Mouse (Mus musculus) C2C12 (cell line): ENCODE results near the gene Tbl1xr1. TPM values are rescaled to one million over a fixed set of nuclear protein-coding genes. Genes with fewer than 3 reads are reported as not detected.

Experiments used
- H3K27me3 ChIP-seq: one replicate; pipeline ENCODE4 v1.6.1; 2011; ENCODE audit not compliant: control insufficient read depth, insufficient read depth, insufficient read length
- H3K36me3 ChIP-seq: one replicate; pipeline ENCODE4 v1.6.1; 2011; ENCODE audit not compliant: control insufficient read depth, insufficient read depth
- H3K4me3 ChIP-seq: one replicate; pipeline ENCODE4 v1.5.1; 2011; ENCODE audit warnings: mild to moderate bottlenecking, control low read depth; ENCODE audit not compliant: poor library complexity, insufficient read depth, severe bottlenecking
- H3K79me2 ChIP-seq: one replicate; pipeline ENCODE4 v1.6.1; 2011; ENCODE audit not compliant: control insufficient read depth, insufficient read depth
- H3K79me3 ChIP-seq: one replicate; pipeline ENCODE4 v1.6.1; 2011; ENCODE audit warnings: low read depth, control low read depth
- H3ac ChIP-seq: one replicate; pipeline ENCODE3; 2011; ENCODE audit warnings: low read depth; ENCODE audit not compliant: control insufficient read depth, insufficient read length
- CEBPB ChIP-seq: IDR thresholded peaks from one replicate; pipeline ENCODE4 v1.6.1; 2011; ENCODE audit warnings: low read depth, mild to moderate bottlenecking, control low read depth, moderate library complexity
- CTCF ChIP-seq: IDR thresholded peaks from one replicate; pipeline ENCODE4 v1.5.1; 2011; ENCODE audit not compliant: control insufficient read depth, insufficient read depth, insufficient read length
- FOSL1 ChIP-seq: IDR thresholded peaks from one replicate; pipeline ENCODE4 v1.8.0; 2011; ENCODE audit warnings: mild to moderate bottlenecking, low read length; ENCODE audit not compliant: poor library complexity, insufficient read depth, severe bottlenecking
- MAX ChIP-seq: IDR thresholded peaks from one replicate; pipeline ENCODE4 v1.6.1; 2011; ENCODE audit warnings: mild to moderate bottlenecking, control low read depth
- MYOD1 ChIP-seq: IDR thresholded peaks from one replicate; pipeline ENCODE4 v1.6.1; 2011; ENCODE audit warnings: low read depth; ENCODE audit not compliant: control insufficient read depth, insufficient read length
- MYOG ChIP-seq: IDR thresholded peaks from one replicate; pipeline ENCODE4 v1.6.1; 2011; ENCODE audit not compliant: control insufficient read depth, insufficient read length; ENCODE audit errors: extremely low read depth
- USF1 ChIP-seq: IDR thresholded peaks from one replicate; pipeline ENCODE4 v1.6.1; 2011; ENCODE audit warnings: low read depth, mild to moderate bottlenecking, control low read depth, moderate library complexity
- polyA plus RNA-seq: library from polyadenylated mRNA; unstranded; fragments of >200 nt; fragmentation: generic; extraction: Trizol; gene quantifications from one replicate; pipeline ENCODE4 v1.2.1, GENCODE M21; 2012; ENCODE audit warnings: missing spikeins

The Tbl1xr1 gene
- polyA plus RNA-seq, 1 experiment = 6.1 TPM

DNA sequence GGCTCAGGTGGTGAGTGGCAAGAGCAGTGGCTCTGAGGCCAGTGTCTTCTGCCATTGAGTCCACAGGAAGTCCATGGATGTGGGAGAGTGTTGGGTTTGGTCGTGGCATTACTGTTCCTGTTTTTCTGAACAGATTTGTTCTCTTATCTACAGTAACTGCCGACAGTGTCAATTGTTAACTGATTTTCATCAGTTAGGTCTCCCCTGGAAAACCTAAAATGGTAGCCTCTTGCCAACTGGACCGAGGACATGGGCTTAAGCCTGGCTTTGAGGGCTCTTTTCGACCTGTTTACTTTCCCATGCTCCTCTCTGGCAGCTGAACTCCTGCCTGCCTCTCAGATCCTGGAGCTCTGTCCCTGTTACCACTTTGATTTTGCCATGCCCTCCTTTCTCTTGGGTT lies 5.4 kb downstream of the Tbl1xr1 start:
- Histone ChIP-seq H3K36me3 (no peaks in the 10 kb centered on the region), H3ac (no peak overlapping the region), H3K79me3 (peaks cover 87% of the 10 kb centered on the region), H3K79me2 (peaks cover 100% of the 10 kb centered on the region), H3K27me3 (no peaks in the 10 kb centered on the region), H3K4me3 (no peak overlapping the region)
- TF ChIP-seq MAX = no peak
- no peak for TF ChIP-seq MYOD1
- TF ChIP-seq MYOG = no peak
- TF ChIP-seq CEBPB = no peak
- TF ChIP-seq CTCF = no peak
- no peak for TF ChIP-seq USF1
- TF ChIP-seq FOSL1 = no peak

DNA sequence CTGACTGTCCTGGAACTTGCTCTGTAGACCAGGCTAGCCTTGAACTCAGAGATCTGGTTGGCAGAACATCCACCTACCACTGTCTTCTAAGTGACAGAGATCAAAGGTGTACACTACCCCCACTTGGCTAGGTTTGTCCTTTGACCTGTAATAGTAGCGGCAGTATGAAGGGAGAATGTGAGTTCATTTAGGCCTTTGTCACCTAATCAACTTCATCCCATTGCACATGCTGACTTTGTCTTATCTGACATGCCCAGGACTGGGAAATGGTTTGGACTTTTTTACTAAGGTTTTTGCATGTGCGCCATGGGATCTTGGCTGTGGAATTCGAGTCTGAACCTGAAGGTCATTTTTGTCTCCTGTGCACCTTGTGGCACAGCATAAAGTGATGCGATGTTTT lies 6.4 kb downstream of the Tbl1xr1 start:
- Histone ChIP-seq H3K79me2 (peaks cover 100% of the 10 kb centered on the region), H3K27me3 (no peaks in the 10 kb centered on the region), H3K36me3 (no peaks in the 10 kb centered on the region), H3K4me3 (no peak overlapping the region), H3K79me3 (peaks cover 86% of the 10 kb centered on the region), H3ac (no peak overlapping the region)
- no peak for TF ChIP-seq MAX
- TF ChIP-seq CEBPB = no peak
- no peak for TF ChIP-seq FOSL1
- no peak for TF ChIP-seq MYOG
- no peak for TF ChIP-seq CTCF
- TF ChIP-seq USF1 = no peak
- no peak for TF ChIP-seq MYOD1

DNA sequence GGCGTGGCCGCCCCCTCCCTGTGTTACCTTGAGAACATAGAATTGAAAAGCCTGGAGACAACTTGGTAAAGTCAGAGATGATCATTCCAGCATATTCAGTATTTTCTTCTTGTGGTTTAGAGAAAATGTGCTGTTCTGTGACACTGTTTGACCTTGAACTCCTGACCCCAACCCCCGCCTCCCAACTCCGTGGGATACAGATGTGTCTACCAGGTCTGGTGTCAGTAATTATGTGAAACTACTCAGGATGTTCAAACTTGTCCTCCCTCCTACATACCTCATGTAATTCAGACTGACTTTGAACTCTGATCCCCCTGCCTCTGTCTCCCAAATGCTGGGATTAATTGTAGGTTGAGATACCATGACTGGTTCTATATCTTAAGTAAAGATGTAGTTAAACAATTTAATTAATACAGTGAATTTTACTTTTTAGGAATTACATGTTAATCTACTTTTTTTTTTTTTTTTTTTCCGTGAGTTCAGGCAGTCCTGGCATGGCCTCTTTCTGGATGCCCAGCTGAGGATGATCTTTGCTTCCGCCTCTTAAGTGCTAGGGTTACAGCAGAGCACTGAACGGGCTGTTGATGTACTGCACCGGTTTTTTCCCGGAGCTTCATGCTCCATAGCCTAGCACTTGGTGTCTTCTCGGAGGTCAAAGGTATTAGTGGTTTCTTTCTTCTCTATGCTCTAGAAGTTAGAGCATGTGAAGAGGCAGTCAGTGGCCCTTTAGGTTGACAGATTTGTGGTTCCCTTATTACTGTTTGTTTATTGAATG lies 8.0 kb downstream of the Tbl1xr1 start:
- peaks cover 100% of the 10 kb centered on the region for H3K79me2 ChIP-seq
- no peak overlapping the region for H3ac ChIP-seq
- no peaks in the 10 kb centered on the region for H3K27me3 ChIP-seq
- no peaks in the 10 kb centered on the region for H3K36me3 ChIP-seq
- no peak overlapping the region for H3K4me3 ChIP-seq
- peaks cover 85% of the 10 kb centered on the region for H3K79me3 ChIP-seq
- TF ChIP-seq MAX (no peak), USF1 (no peak), FOSL1 (no peak), MYOD1 (no peak), CEBPB (no peak), CTCF (no peak), MYOG (no peak)

DNA sequence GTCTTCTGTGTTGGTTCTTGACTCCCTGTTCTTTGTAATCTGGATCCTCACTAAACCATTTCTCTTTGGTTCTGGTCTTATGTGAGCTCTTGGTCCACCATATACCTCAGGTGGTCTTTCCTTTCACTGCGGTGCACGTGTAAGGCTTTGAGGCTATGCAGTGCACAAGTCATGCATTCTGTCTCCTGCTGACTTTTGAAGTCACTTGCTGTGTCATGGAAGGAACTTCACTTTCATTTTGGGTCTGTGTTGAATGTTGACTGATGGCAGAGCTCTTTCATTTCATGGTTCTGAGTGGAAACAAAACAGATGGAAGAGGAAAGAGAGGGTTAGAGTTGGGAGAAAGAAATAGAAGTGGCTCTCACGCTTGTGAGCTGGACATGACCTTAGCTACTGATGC lies 13.4 kb downstream of the Tbl1xr1 start:
- Histone ChIP-seq H3K36me3 (peaks cover 7% of the 10 kb centered on the region), H3K27me3 (no peaks in the 10 kb centered on the region), H3K4me3 (no peak overlapping the region), H3K79me3 (peaks cover 79% of the 10 kb centered on the region), H3K79me2 (peaks cover 100% of the 10 kb centered on the region), H3ac (no peak overlapping the region)
- TF ChIP-seq CTCF (no peak), FOSL1 (no peak), USF1 (no peak), CEBPB (no peak), MYOG (no peak), MAX (no peak), MYOD1 (no peak)

DNA sequence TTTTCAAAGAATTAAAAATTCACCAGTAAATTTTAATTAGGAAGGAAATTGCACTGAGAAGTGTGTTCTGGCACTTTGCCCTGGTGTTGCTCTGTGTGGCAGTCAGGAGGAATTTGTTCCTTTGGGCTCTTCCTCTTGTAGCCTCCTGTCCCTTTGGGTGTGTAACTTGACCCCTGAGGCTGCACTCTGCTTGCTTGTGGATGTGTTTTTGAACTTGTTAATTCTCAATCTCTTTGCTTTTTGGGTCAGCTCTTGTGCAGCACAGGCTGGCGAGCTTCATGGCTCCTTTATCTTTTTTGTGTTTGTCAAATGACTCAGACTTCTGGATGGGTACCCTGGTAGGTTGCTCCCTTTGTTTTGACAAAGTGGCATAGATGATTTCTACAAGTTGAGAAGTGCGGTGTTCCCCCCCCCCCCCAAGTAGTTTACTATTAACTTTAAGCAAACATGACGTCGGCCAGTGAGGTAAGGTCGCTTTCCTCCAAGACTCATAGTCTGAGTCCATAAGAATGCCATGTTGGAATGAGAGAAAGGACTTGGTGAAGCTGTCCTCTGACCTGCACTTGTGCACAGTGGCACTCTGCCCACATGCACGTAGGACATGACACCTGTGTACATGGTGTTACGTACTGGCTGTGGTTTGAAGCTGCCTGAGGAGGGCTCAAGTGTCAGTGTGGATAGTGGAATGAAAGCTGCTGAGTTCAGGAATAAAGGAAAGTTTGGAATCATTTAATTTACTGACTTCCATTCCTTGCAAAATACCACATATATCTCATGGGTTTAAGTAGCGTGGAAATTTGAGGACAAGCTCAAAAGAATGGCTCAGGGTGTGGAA lies 14.2 kb downstream of the Tbl1xr1 start:
- Histone ChIP-seq H3K79me3 (peaks cover 76% of the 10 kb centered on the region), H3ac (no peak overlapping the region), H3K36me3 (peaks cover 7% of the 10 kb centered on the region), H3K79me2 (peaks cover 100% of the 10 kb centered on the region), H3K27me3 (no peaks in the 10 kb centered on the region), H3K4me3 (no peak overlapping the region)
- TF ChIP-seq MYOD1 (no peak), CEBPB (no peak), MAX (no peak), USF1 (no peak), CTCF (no peak), FOSL1 (no peak), MYOG (no peak)
